Mouse (Mus musculus): ENCODE measurements around the gene Ppp1r12c.

GRCm38 (mm10) chr7:4498251-4498650 lies 3.2 kb downstream of the Ppp1r12c start:
- TF ChIP-seq CTCF (IDR thresholded peaks at IDR 0.05; ENCODE audit: insufficient read depth, low read depth, low read length) (no peak), POLR2A (IDR thresholded peaks at IDR 0.05; ENCODE audit: insufficient read depth, low read depth, low read length) (no peak)
